Mouse (Mus musculus): Measurements from ENCODE around the gene Aldh1b1.

DNA sequence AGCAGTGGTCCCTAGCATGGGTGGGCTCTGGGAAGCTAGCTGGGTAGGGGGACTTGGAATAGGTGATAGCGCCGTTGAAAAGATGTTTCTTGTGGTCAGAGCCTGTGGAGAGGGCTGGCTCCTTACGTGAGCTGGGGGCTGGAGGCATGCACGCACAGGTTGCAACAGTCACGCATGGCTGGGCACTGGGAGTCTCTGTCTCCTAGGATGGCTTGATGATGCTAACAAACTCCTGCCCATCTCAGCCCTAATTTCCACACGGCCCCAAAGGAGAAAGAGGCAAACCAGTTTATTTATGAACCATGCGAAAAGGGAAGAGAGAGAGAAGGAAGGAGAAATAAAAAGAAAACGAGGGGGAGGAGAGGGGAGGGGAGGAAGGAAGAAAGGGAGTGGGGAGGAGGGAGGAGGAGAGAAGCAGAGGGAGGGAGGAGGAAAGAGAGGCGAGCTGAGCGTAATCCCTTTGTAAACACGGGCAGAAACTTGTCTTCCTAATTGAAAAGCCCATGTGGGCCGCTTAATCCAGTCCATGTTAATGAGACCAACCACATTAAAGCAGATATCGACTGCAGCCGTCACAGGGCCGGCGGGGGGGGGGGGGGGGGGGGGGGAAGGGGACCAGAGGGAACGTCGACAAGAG is 33.1 kb upstream of the Aldh1b1 start:
- no peak for TF ChIP-seq CTCF (conservative IDR thresholded peaks at IDR 0.05; ENCODE audit: low read length)
- no peak for TF ChIP-seq POU5F1 (IDR thresholded peaks at IDR 0.05; ENCODE audit: borderline replicate concordance, low read length)

All from E14TG2a.4 (cell line).